Mouse (Mus musculus): ENCODE measurements at regions not wholly inside any gene's neighbourhood (a gene's known extent, or its start where the extent isn't known, plus 50 kb on each side); places are given as distances from the start of the nearest gene placed in this dataset.

- peak; percentile 26 for DNase-seq (ENCODE audit: low spot score)
Observed at GRCm38 (mm10) chr13:3708896-3709631, 75.2 kb downstream of the Asb13 start.
